Mouse (Mus musculus): Measurements from ENCODE around the gene Fpgs. TPM values are rescaled to one million over a fixed set of nuclear protein-coding genes. Genes with fewer than 3 reads are reported as not detected.

Fpgs gene
- total and polyA plus RNA-seq, 3 experiments, result 40.0 to 73.9 TPM; not detected in 1

- H3K4me3 ChIP-seq (ENCODE audit: control insufficient read depth in 1 of 2, insufficient read depth in 1 of 2, low read depth in 2 of 2, low read length in 2 of 2), result peak overlapping the region in 1 of 2 experiments; percentile 64; a peak in 2 of 4 replicates
These were observed 9.3 kb downstream of the Fpgs start for GRCm38 (mm10) chr2:32694691-32695090.

GRCm38 (mm10) chr2:32693823-32694411 is 10.0 kb downstream of the Fpgs start:
- Histone ChIP-seq H3K27ac (ENCODE audit: control insufficient read depth, low read depth, low read length) (peak overlapping the region; percentile 71), H3K79me2 (ENCODE audit: control insufficient read depth, insufficient read depth, low read length, poor library complexity) (peaks cover 15% of the 10 kb centered on the region), H3K4me1 (ENCODE audit: control insufficient read depth in 1 of 2, insufficient read depth in 2 of 2, low read length in 2 of 2) (peaks cover 0 to 15% of the 10 kb centered on the region in 2 experiments; a peak in 2 of 4 replicates), H3K27me3 (ENCODE audit: control insufficient read depth in 1 of 2, insufficient read depth in 2 of 2, low read length in 2 of 2) (no peaks in the 10 kb centered on the region), H3K4me3 (ENCODE audit: control insufficient read depth in 1 of 2, insufficient read depth in 1 of 2, low read depth in 2 of 2, low read length in 2 of 2) (peak overlapping the region; percentile 58 to 89), H3K9ac (ENCODE audit: control insufficient read depth, low read depth, low read length, poor library complexity, severe bottlenecking) (peak overlapping the region; percentile 97), H3K9me3 (replicated peaks; ENCODE audit: insufficient read depth, low read length) (no peaks in the 10 kb centered on the region), H3K36me3 (ENCODE audit: control insufficient read depth in 1 of 2, insufficient read depth in 2 of 2, low read length in 2 of 2) (peaks cover 0 to 10% of the 10 kb centered on the region in 2 experiments; a peak in 2 of 4 replicates)
- peak; percentile 98 for DNase-seq (ENCODE audit: low read depth, low spot score)
- TF ChIP-seq E2F4 (IDR thresholded peaks at IDR 0.05; ENCODE audit: borderline replicate concordance, low read depth, low read length), result no peak
- TF ChIP-seq ZKSCAN1 (IDR thresholded peaks at IDR 0.05; ENCODE audit: low read depth, low read length), result no peak
- TF ChIP-seq MEF2A (IDR thresholded peaks at IDR 0.05; ENCODE audit: extremely low read depth, insufficient replicate concordance, low read depth, low read length, poor library complexity, severe bottlenecking), result no peak
- TF ChIP-seq MAX (IDR thresholded peaks at IDR 0.05; ENCODE audit: low read length), result peak; percentile 84
- TF ChIP-seq MYC (IDR thresholded peaks at IDR 0.05; ENCODE audit: low read depth, low read length), result peak; percentile 77; the same call in 1 of the 2 replicates
- TF ChIP-seq BHLHE40 (IDR thresholded peaks at IDR 0.05; ENCODE audit: borderline replicate concordance, low read depth, low read length), result no peak
- no peak for TF ChIP-seq USF2 (IDR thresholded peaks at IDR 0.05; ENCODE audit: borderline replicate concordance in 1 of 2, insufficient read depth in 1 of 2, low read depth in 1 of 2, low read length in 2 of 2)
- no peak for TF ChIP-seq TAL1 (IDR thresholded peaks at IDR 0.05; ENCODE audit: low read length)
- peak; percentile 97 for TF ChIP-seq MXI1 (IDR thresholded peaks at IDR 0.05; ENCODE audit: low read depth, low read length)
- TF ChIP-seq UBTF (IDR thresholded peaks at IDR 0.05; ENCODE audit: borderline replicate concordance, insufficient read depth, low read depth, low read length), result no peak
- no peak for TF ChIP-seq CHD1 (IDR thresholded peaks at IDR 0.05; ENCODE audit: low read depth, low read length)
- TF ChIP-seq ZMIZ1 (IDR thresholded peaks at IDR 0.05; ENCODE audit: low read depth, low read length), result peak; percentile 92
- peak; percentile 89 for TF ChIP-seq TCF12 (IDR thresholded peaks at IDR 0.05; ENCODE audit: low read depth, low read length)
- TF ChIP-seq RAD21 (IDR thresholded peaks at IDR 0.05; ENCODE audit: low read depth, low read length), result no peak
- no peak for TF ChIP-seq GABPA (IDR thresholded peaks at IDR 0.05; ENCODE audit: low read depth, low read length)
- no peak for TF ChIP-seq RCOR1 (IDR thresholded peaks at IDR 0.05; ENCODE audit: low read depth, low read length)
- no peak for TF ChIP-seq ZNF384 (IDR thresholded peaks at IDR 0.05; ENCODE audit: low read depth, low read length)
- peak; percentile 76 to 95 (median 87) for TF ChIP-seq CTCF (IDR thresholded peaks at IDR 0.05 in 2 of 3, conservative IDR thresholded peaks at IDR 0.05 in 1 of 3; ENCODE audit: control insufficient read depth in 1 of 3, insufficient read depth in 1 of 3, low read depth in 2 of 3, low read length in 3 of 3, poor library complexity in 1 of 3, severe bottlenecking in 1 of 3)
- peak; percentile 95; the same call in 1 of the 2 replicates for TF ChIP-seq MAZ (IDR thresholded peaks at IDR 0.05; ENCODE audit: low read depth, low read length)
- peak; percentile 90 for TF ChIP-seq TBP (IDR thresholded peaks at IDR 0.05; ENCODE audit: low read depth, low read length)
- no peak for TF ChIP-seq MAFK (IDR thresholded peaks at IDR 0.05; ENCODE audit: borderline replicate concordance, low read depth, low read length)
- no peak for TF ChIP-seq POLR2AphosphoS5 (IDR thresholded peaks at IDR 0.05; ENCODE audit: borderline replicate concordance, low read depth, low read length)
- peak; percentile 22; the same call in 1 of the 2 replicates for TF ChIP-seq USF1 (IDR thresholded peaks at IDR 0.05; ENCODE audit: low read depth, low read length)
- TF ChIP-seq HCFC1 (IDR thresholded peaks at IDR 0.05; ENCODE audit: low read depth, low read length), result peak; percentile 84
- TF ChIP-seq ZC3H11A (IDR thresholded peaks at IDR 0.05; ENCODE audit: low read depth, low read length), result no peak
- no peak for TF ChIP-seq MYB (IDR thresholded peaks at IDR 0.05; ENCODE audit: low read depth, low read length)
- no peak for TF ChIP-seq ELF1 (IDR thresholded peaks at IDR 0.05; ENCODE audit: low read depth, low read length)
- peak; percentile 94 for TF ChIP-seq SIN3A (IDR thresholded peaks at IDR 0.05; ENCODE audit: low read length)

More at GRCm38 (mm10) chr2:32694691-32695090, 9.3 kb downstream of the Fpgs start:
- Histone ChIP-seq H3K9ac (ENCODE audit: control insufficient read depth, low read depth, low read length, poor library complexity, severe bottlenecking) (peak overlapping the region; percentile 68; the same call in 1 of the 2 replicates), H3K36me3 (ENCODE audit: control insufficient read depth in 1 of 2, insufficient read depth in 2 of 2, low read length in 2 of 2) (peaks cover 0 to 10% of the 10 kb centered on the region in 2 experiments; a peak in 2 of 4 replicates), H3K79me2 (ENCODE audit: control insufficient read depth, insufficient read depth, low read length, poor library complexity) (peaks cover 15% of the 10 kb centered on the region), H3K27ac (ENCODE audit: control insufficient read depth, low read depth, low read length) (no peak overlapping the region), H3K9me3 (replicated peaks; ENCODE audit: insufficient read depth, low read length) (no peaks in the 10 kb centered on the region), H3K27me3 (ENCODE audit: control insufficient read depth in 1 of 2, insufficient read depth in 2 of 2, low read length in 2 of 2) (no peaks in the 10 kb centered on the region), H3K4me1 (ENCODE audit: control insufficient read depth in 1 of 2, insufficient read depth in 2 of 2, low read length in 2 of 2) (peaks cover 0 to 15% of the 10 kb centered on the region in 2 experiments; a peak in 2 of 4 replicates)
- no peak for DNase-seq (ENCODE audit: low read depth, low spot score)
- no peak for TF ChIP-seq SIN3A (IDR thresholded peaks at IDR 0.05; ENCODE audit: low read length)
- no peak for TF ChIP-seq RAD21 (IDR thresholded peaks at IDR 0.05; ENCODE audit: low read depth, low read length)
- TF ChIP-seq TCF12 (IDR thresholded peaks at IDR 0.05; ENCODE audit: low read depth, low read length), result no peak
- no peak for TF ChIP-seq USF2 (IDR thresholded peaks at IDR 0.05; ENCODE audit: borderline replicate concordance in 1 of 2, insufficient read depth in 1 of 2, low read depth in 1 of 2, low read length in 2 of 2)

Measured in MEL (cell line).